Mouse (Mus musculus): ENCODE data around the gene Fam168a. TPM values are rescaled to one million over a fixed set of nuclear protein-coding genes. Genes with fewer than 3 reads are reported as not detected.

The Fam168a gene
- polyA plus RNA-seq, 1 experiment from 2014 or later, result 36.9 TPM

- no peaks in the 10 kb centered on the region for H3K36me3 ChIP-seq
- H3K27me3 ChIP-seq, result no peaks in the 10 kb centered on the region
- 50% methylated on average over 15 of the region's 15 CpGs for WGBS
- peak overlapping the region; percentile 87 for H3K27ac ChIP-seq
- H3K9ac ChIP-seq, result no peak overlapping the region
- H3K9me3 ChIP-seq, result no peaks in the 10 kb centered on the region
- peak; percentile 68 for ATAC-seq (ENCODE audit: borderline replicate concordance, extremely low read depth, low FRiP score, low TSS enrichment)
- peak overlapping the region; percentile 41 for H3K4me2 ChIP-seq
- H3K4me1 ChIP-seq, result no peaks in the 10 kb centered on the region
- peak overlapping the region; percentile 12; the same call in 1 of the 2 replicates for H3K4me3 ChIP-seq
Measured at GRCm38 (mm10) chr7:100678948-100679880, 27.2 kb upstream of the Fam168a start.

GRCm38 (mm10) chr7:100681132-100681531, 25.3 kb upstream of the Fam168a start:
- H3K4me1 ChIP-seq, result no peaks in the 10 kb centered on the region
- 41% methylated on average over 5 of the region's 5 CpGs for WGBS
- no peak overlapping the region for H3K4me2 ChIP-seq
- no peak overlapping the region for H3K27ac ChIP-seq
- H3K9me3 ChIP-seq, result no peaks in the 10 kb centered on the region
- no peaks in the 10 kb centered on the region for H3K36me3 ChIP-seq
- no peak overlapping the region for H3K9ac ChIP-seq
- no peak overlapping the region for H3K4me3 ChIP-seq
- H3K27me3 ChIP-seq, result no peaks in the 10 kb centered on the region
- no peak for ATAC-seq (ENCODE audit: borderline replicate concordance, extremely low read depth, low FRiP score, low TSS enrichment)

- Histone ChIP-seq H3K27ac (no peak overlapping the region), H3K4me3 (no peak overlapping the region), H3K4me2 (no peak overlapping the region), H3K9ac (no peak overlapping the region), H3K36me3 (no peaks in the 10 kb centered on the region), H3K9me3 (no peaks in the 10 kb centered on the region), H3K4me1 (no peaks in the 10 kb centered on the region), H3K27me3 (no peaks in the 10 kb centered on the region)
- ATAC-seq (ENCODE audit: borderline replicate concordance, extremely low read depth, low FRiP score, low TSS enrichment), result no peak
- WGBS, result 88% methylated on average over 1 of the region's 1 CpGs
Measured at GRCm38 (mm10) chr7:100683241-100683640, 23.2 kb upstream of the Fam168a start.

GRCm38 (mm10) chr7:100684081-100684480, 22.4 kb upstream of the Fam168a start:
- H3K9ac ChIP-seq, result no peak overlapping the region
- H3K27ac ChIP-seq, result no peak overlapping the region
- H3K36me3 ChIP-seq, result no peaks in the 10 kb centered on the region
- 55% methylated on average over 5 of the region's 5 CpGs for WGBS
- H3K27me3 ChIP-seq, result no peaks in the 10 kb centered on the region
- no peak for ATAC-seq (ENCODE audit: borderline replicate concordance, extremely low read depth, low FRiP score, low TSS enrichment)
- H3K9me3 ChIP-seq, result no peaks in the 10 kb centered on the region
- H3K4me1 ChIP-seq, result no peaks in the 10 kb centered on the region
- H3K4me3 ChIP-seq, result no peak overlapping the region
- H3K4me2 ChIP-seq, result no peak overlapping the region

- H3K27me3 ChIP-seq, result no peaks in the 10 kb centered on the region
- H3K27ac ChIP-seq, result no peak overlapping the region
- H3K9me3 ChIP-seq, result no peaks in the 10 kb centered on the region
- H3K4me1 ChIP-seq, result no peaks in the 10 kb centered on the region
- H3K9ac ChIP-seq, result no peak overlapping the region
- no peak for ATAC-seq (ENCODE audit: borderline replicate concordance, extremely low read depth, low FRiP score, low TSS enrichment)
- no peaks in the 10 kb centered on the region for H3K36me3 ChIP-seq
- no peak overlapping the region for H3K4me3 ChIP-seq
- WGBS, result 41% methylated on average over 7 of the region's 7 CpGs
- H3K4me2 ChIP-seq, result no peak overlapping the region
Measured at GRCm38 (mm10) chr7:100684538-100684937, 21.9 kb upstream of the Fam168a start.

- Histone ChIP-seq H3K27me3 (no peaks in the 10 kb centered on the region), H3K27ac (no peak overlapping the region), H3K9me3 (no peaks in the 10 kb centered on the region), H3K4me2 (no peak overlapping the region), H3K9ac (no peak overlapping the region), H3K4me1 (no peaks in the 10 kb centered on the region), H3K4me3 (no peak overlapping the region), H3K36me3 (no peaks in the 10 kb centered on the region)
- no peak for ATAC-seq (ENCODE audit: borderline replicate concordance, extremely low read depth, low FRiP score, low TSS enrichment)
- 41% methylated on average over 13 of the region's 13 CpGs for WGBS
Measured at GRCm38 (mm10) chr7:100685061-100686030, 21.1 kb upstream of the Fam168a start.

- Histone ChIP-seq H3K9ac (no peak overlapping the region), H3K9me3 (no peaks in the 10 kb centered on the region), H3K4me2 (no peak overlapping the region), H3K4me3 (no peak overlapping the region), H3K36me3 (no peaks in the 10 kb centered on the region), H3K4me1 (no peaks in the 10 kb centered on the region), H3K27me3 (no peaks in the 10 kb centered on the region), H3K27ac (no peak overlapping the region)
- no peak for ATAC-seq (ENCODE audit: borderline replicate concordance, extremely low read depth, low FRiP score, low TSS enrichment)
- 78% methylated on average over 7 of the region's 7 CpGs for WGBS
Measured at GRCm38 (mm10) chr7:100688471-100688870, 18.0 kb upstream of the Fam168a start.

GRCm38 (mm10) chr7:100693199-100693598, 13.2 kb upstream of the Fam168a start:
- H3K36me3 ChIP-seq, result no peaks in the 10 kb centered on the region
- no peaks in the 10 kb centered on the region for H3K27me3 ChIP-seq
- H3K4me1 ChIP-seq, result no peaks in the 10 kb centered on the region
- WGBS, result 64% methylated on average over 8 of the region's 8 CpGs
- H3K4me2 ChIP-seq, result no peak overlapping the region
- no peak overlapping the region for H3K9ac ChIP-seq
- ATAC-seq (ENCODE audit: borderline replicate concordance, extremely low read depth, low FRiP score, low TSS enrichment), result no peak
- no peak overlapping the region for H3K4me3 ChIP-seq
- H3K9me3 ChIP-seq, result no peaks in the 10 kb centered on the region
- H3K27ac ChIP-seq, result no peak overlapping the region

- Histone ChIP-seq H3K9ac (no peak overlapping the region), H3K36me3 (no peaks in the 10 kb centered on the region)
- no peak for ATAC-seq (ENCODE audit: borderline replicate concordance, extremely low read depth, low FRiP score, low TSS enrichment)
Measured at GRCm38 (mm10) chr7:100699771-100700770, 6.4 kb upstream of the Fam168a start.

GRCm38 (mm10) chr7:100706883-100707480, 547 bp downstream of the Fam168a start:
- Histone ChIP-seq H3K27ac (peak overlapping the region; percentile 97), H3K9me3 (no peaks in the 10 kb centered on the region), H3K9ac (peak overlapping the region; percentile 92), H3K27me3 (no peaks in the 10 kb centered on the region), H3K4me1 (peaks cover 14% of the 10 kb centered on the region), H3K36me3 (no peaks in the 10 kb centered on the region), H3K4me3 (peak overlapping the region; percentile 88), H3K4me2 (peak overlapping the region; percentile 67)
- ATAC-seq (ENCODE audit: borderline replicate concordance, extremely low read depth, low FRiP score, low TSS enrichment), result peak; percentile 33
- under 1% methylated on average over 23 of the region's 23 CpGs for WGBS

More at GRCm38 (mm10) chr7:100699771-100700770, 6.4 kb upstream of the Fam168a start:
- H3K27me3 ChIP-seq, result no peaks in the 10 kb centered on the region
- no peaks in the 10 kb centered on the region for H3K9me3 ChIP-seq
- no peak overlapping the region for H3K4me2 ChIP-seq
- no peak overlapping the region for H3K4me3 ChIP-seq
- WGBS, result 54% methylated on average over 8 of the region's 8 CpGs
- H3K27ac ChIP-seq, result no peak overlapping the region
- H3K4me1 ChIP-seq, result 0 out of 2 replicates have a peak, but pooled peaks cover 3% of the 10 kb centered on the region
